In genomic region chr11:68903775-68904174, GRCm38 (mm10) we compare ENCODE assay signal across 39 mouse cellular contexts. TPM values are rescaled to one million over a fixed set of nuclear protein-coding genes. Genes with fewer than 3 reads are reported as not detected.
DNase-seq lines count a peak whose midpoint lies in the region; ATAC-seq and TF ChIP-seq lines count a peak whose summit lies in the region.
"Had no signal": no experiment of that assay in that cellular context is flagged by ENCODE, and none has a peak within 500 bp of the region (broad histone marks: within the 10 kb centered on the region; RNA-seq: fewer than 3 reads in every experiment).

No protein-coding gene starts in this region.

- H3K4me3 ChIP-seq in liver, embryonic 11.5 days (ENCODE audit: low read depth, low read length): peak overlapping the region; percentile 64
- H3K4me3 ChIP-seq in E14TG2a.4 (replicated peaks; ENCODE audit: low read length): peak overlapping the region; percentile 95
- H3K4me3 ChIP-seq in forebrain, embryonic 14.5 days (ENCODE audit: low read depth, low read length): no peak overlapping the region
- H3K4me3 ChIP-seq: heart, embryonic 15.5 days; midbrain, embryonic 15.5 days had no signal

- H3K9me3 ChIP-seq in liver, embryonic 11.5 days (ENCODE audit: control insufficient read depth, low read length): no peaks in the 10 kb centered on the region
- H3K9me3 ChIP-seq in E14TG2a.4 (ENCODE audit: low read length): no peaks in the 10 kb centered on the region
- no peaks in the 10 kb centered on the region for H3K9me3 ChIP-seq in forebrain, embryonic 14.5 days (replicated peaks; ENCODE audit: control insufficient read depth, low read length)
- H3K9me3 ChIP-seq: heart, embryonic 15.5 days; midbrain, embryonic 15.5 days had no signal

- no peak for TF ChIP-seq CTCF in E14TG2a.4 (conservative IDR thresholded peaks at IDR 0.05; ENCODE audit: low read length)

- 83% methylated on average over 2 of the region's 2 CpGs for WGBS in liver, embryonic 11.5 days
- WGBS in forebrain, embryonic 14.5 days: 96% methylated on average over 2 of the region's 2 CpGs

- peaks cover 17% of the 10 kb centered on the region for H3K4me1 ChIP-seq in liver, embryonic 11.5 days (replicated peaks; ENCODE audit: control insufficient read depth, insufficient read depth, low read length)
- peaks cover 38% of the 10 kb centered on the region for H3K4me1 ChIP-seq in E14TG2a.4 (replicated peaks; ENCODE audit: low read depth, low read length)
- H3K4me1 ChIP-seq in forebrain, embryonic 14.5 days (ENCODE audit: control insufficient read depth, insufficient read depth, low read length): peaks cover 5% of the 10 kb centered on the region; the same call in 1 of the 2 replicates

- H3K27ac ChIP-seq in liver, embryonic 11.5 days (ENCODE audit: low read depth, low read length): no peak overlapping the region
- H3K27ac ChIP-seq in forebrain, embryonic 14.5 days (ENCODE audit: low read depth, low read length): no peak overlapping the region
- H3K27ac ChIP-seq: heart, embryonic 15.5 days; macrophage; midbrain, embryonic 15.5 days; stomach, postnatal 0 days had no signal

- H3K9ac ChIP-seq in liver, embryonic 11.5 days (ENCODE audit: low read depth, low read length): no peak overlapping the region
- no peak overlapping the region for H3K9ac ChIP-seq in forebrain, embryonic 14.5 days (ENCODE audit: low read length)
- H3K9ac ChIP-seq: forebrain, postnatal 0 days; heart, embryonic 15.5 days; midbrain, embryonic 15.5 days had no signal

- peaks cover 45% of the 10 kb centered on the region for H3K36me3 ChIP-seq in liver, embryonic 11.5 days (ENCODE audit: control insufficient read depth, insufficient read depth, low read length)
- H3K36me3 ChIP-seq in E14TG2a.4 (ENCODE audit: insufficient read depth, low read length): peaks cover 56% of the 10 kb centered on the region
- peaks cover 56% of the 10 kb centered on the region for H3K36me3 ChIP-seq in forebrain, embryonic 14.5 days (ENCODE audit: control insufficient read depth, insufficient read depth, low read length)

- no peak for ATAC-seq in liver, embryonic 11.5 days (replicated peaks; ENCODE audit: low FRiP score)
- ATAC-seq in forebrain, embryonic 14.5 days: no peak
- ATAC-seq: activated CD4-positive, CD25-positive, alpha-beta regulatory T cell, adult 4 months; CD4-positive, CD25-positive, alpha-beta regulatory T cell, adult 4 months; forebrain, postnatal 0 days; hindbrain, embryonic 16.5 days; midbrain, embryonic 15.5 days had no signal

- H3K4me2 ChIP-seq in liver, embryonic 11.5 days: peak overlapping the region; percentile 91; the same call in 1 of the 2 replicates
- H3K4me2 ChIP-seq in forebrain, embryonic 14.5 days (ENCODE audit: low read length): no peak overlapping the region
- H3K4me2 ChIP-seq: heart, embryonic 15.5 days had no signal

- no peaks in the 10 kb centered on the region for H3K27me3 ChIP-seq in liver, embryonic 11.5 days (replicated peaks; ENCODE audit: control insufficient read depth, insufficient read depth, low read length)
- H3K27me3 ChIP-seq in E14TG2a.4 (ENCODE audit: insufficient read depth, low read length): peaks cover 10% of the 10 kb centered on the region
- no peaks in the 10 kb centered on the region for H3K27me3 ChIP-seq in forebrain, embryonic 14.5 days (replicated peaks; ENCODE audit: control insufficient read depth, insufficient read depth, low read length)

- DNase-seq in liver, embryonic 11.5 days (ENCODE audit: low spot score): no peak
- no peak for DNase-seq in liver
- DNase-seq in ZHBTc4 (ENCODE audit: low read depth, low spot score): peak; percentile 43
- no peak for DNase-seq in spleen, postnatal 4 days (ENCODE audit: low spot score in 2 of 2)
- DNase-seq in forebrain, embryonic 14.5 days (ENCODE audit: low spot score): no peak
- DNase-seq in layer of hippocampus, postnatal 25 days (ENCODE audit: extremely low spot score in 1 of 2, low spot score in 1 of 2): no peak
- DNase-seq: adrenal gland, adult 2 months; cerebellum, adult 2 months; cerebellum, postnatal 14 days; forebrain, postnatal 0 days; gastrocnemius, postnatal 10 days; kidney, postnatal 14 days; layer of hippocampus, adult 9-11 months; lung, adult 2 months; lung, postnatal 10 days; spleen, adult 18-20 months; thymus, adult 18-20 months; thymus, postnatal 25 days had no signal

RNA-seq across cellular contexts. Expression of gene Rpl26, which starts 2.4 kb away (rescaled TPM):
- polyA plus RNA-seq in liver, embryonic 11.5 days (2014; fragmentation: Nextera tagmentation; extraction: Ambion mirVana): 1,252 and 1,388 TPM in 2 replicates
- polyA plus RNA-seq in forebrain, embryonic 14.5 days (2014; fragmentation: Nextera tagmentation; extraction: Ambion mirVana): 673 and 871 TPM in 2 replicates
- 100 to 1,000 TPM; 627 to 764 TPM for total RNA-seq in layer of hippocampus, postnatal 25 days (2021)

RNA-seq across cellular contexts. Expression of gene Rnf222, which starts 15.4 kb away (rescaled TPM):
- polyA plus RNA-seq in liver, embryonic 11.5 days (2014; fragmentation: Nextera tagmentation; extraction: Ambion mirVana): 0.10 and 0.16 TPM in 2 replicates
- polyA plus RNA-seq in forebrain, embryonic 14.5 days (2014; fragmentation: Nextera tagmentation; extraction: Ambion mirVana): not detected in 2 replicates
- total RNA-seq in layer of hippocampus, postnatal 25 days (2021): not detected
- total RNA-seq: gastrocnemius, postnatal 10 days; granulocyte monocyte progenitor cell, adult 5-6 weeks; left cerebral cortex, adult 18-20 months; left cerebral cortex, postnatal 14 days; megakaryocyte-erythroid progenitor cell, adult 5-6 weeks; neutrophil, adult 5-6 weeks had no signal
- polyA plus RNA-seq: activated CD4-positive, CD25-positive, alpha-beta regulatory T cell, adult 4 months; CD4-positive, CD25-positive, alpha-beta regulatory T cell, adult 4 months; forebrain, embryonic 11.5 days; forebrain, postnatal 0 days; hindbrain, embryonic 11.5 days; limb, embryonic 11.5 days; macrophage; midbrain, embryonic 15.5 days had no signal

RNA-seq across cellular contexts. Expression of gene Odf4, which starts 23.1 kb away (rescaled TPM):
- not detected in 2 replicates for polyA plus RNA-seq in liver, embryonic 11.5 days (2014; fragmentation: Nextera tagmentation; extraction: Ambion mirVana)
- 0.23 TPM in 1 of 2 replicates, not detected in the other for polyA plus RNA-seq in forebrain, embryonic 14.5 days (2014; fragmentation: Nextera tagmentation; extraction: Ambion mirVana)
- not detected for total RNA-seq in layer of hippocampus, postnatal 25 days (2021)
- total RNA-seq: adrenal gland, adult 2 months; gastrocnemius, postnatal 10 days; granulocyte monocyte progenitor cell, adult 5-6 weeks; heart, postnatal 25 days; left cerebral cortex, adult 18-20 months; liver, adult 2 months; megakaryocyte-erythroid progenitor cell, adult 5-6 weeks; neutrophil, adult 5-6 weeks had no signal
- polyA plus RNA-seq: activated CD4-positive, CD25-positive, alpha-beta regulatory T cell, adult 4 months; adrenal gland, adult 2 months; CD4-positive, CD25-positive, alpha-beta regulatory T cell, adult 4 months; embryonic facial prominence, embryonic 11.5 days; forebrain, embryonic 11.5 days; heart, embryonic 15.5 days; kidney, embryonic 14.5 days; limb, embryonic 11.5 days; liver, adult 2 months; macrophage; neural tube, embryonic 11.5 days; stomach, postnatal 0 days had no signal

RNA-seq across cellular contexts. Expression of gene Ndel1, which starts 32.1 kb away (rescaled TPM):
- 47.8 and 53.9 TPM in 2 replicates for polyA plus RNA-seq in liver, embryonic 11.5 days (2014; fragmentation: Nextera tagmentation; extraction: Ambion mirVana)
- 70.0 and 80.2 TPM in 2 replicates for polyA plus RNA-seq in forebrain, embryonic 14.5 days (2014; fragmentation: Nextera tagmentation; extraction: Ambion mirVana)
- 10 to 100 TPM; 88.5 to 90.3 TPM for total RNA-seq in layer of hippocampus, postnatal 25 days (2021)

RNA-seq across cellular contexts. Expression of gene Arhgef15, which starts 53.5 kb away (rescaled TPM):
- 5.8 and 6.8 TPM in 2 replicates for polyA plus RNA-seq in liver, embryonic 11.5 days (2014; fragmentation: Nextera tagmentation; extraction: Ambion mirVana)
- polyA plus RNA-seq in forebrain, embryonic 14.5 days (2014; fragmentation: Nextera tagmentation; extraction: Ambion mirVana): 5.8 and 6.3 TPM in 2 replicates
- total RNA-seq in layer of hippocampus, postnatal 25 days (2021): 1 to 10 TPM; 5.8 to 6.9 TPM
- total RNA-seq: megakaryocyte-erythroid progenitor cell, adult 5-6 weeks; neutrophil, adult 5-6 weeks had no signal
- polyA plus RNA-seq: macrophage had no signal
